Mouse (Mus musculus) liver, adult 2 months (tissue): Measurements from ENCODE around the gene Egr4.

Source experiments
- CTCF ChIP-seq: fragments of 200-500 bp; IDR thresholded peaks from 2 replicates; pipeline ENCODE4 v1.5.1; 2011; ENCODE audit warnings: low read depth, low read length, control low read depth
- POLR2A ChIP-seq: fragments of 200-500 bp; IDR thresholded peaks from 2 replicates; pipeline ENCODE4 v1.6.1; 2011; ENCODE audit warnings: low read length, control low read depth; ENCODE audit not compliant: insufficient read depth; ENCODE audit errors: extremely low read depth

GRCm38 (mm10) chr6:85483843-85484721 lies 29.3 kb downstream of the Egr4 start:
- TF ChIP-seq CTCF (no peak), POLR2A (no peak)
